In genomic region chr19:4557796-4558569, GRCm38 (mm10) we compare ENCODE assay signal across 9 mouse cellular contexts. TPM values are rescaled to one million over a fixed set of nuclear protein-coding genes. Genes with fewer than 3 reads are reported as not detected.
DNase-seq lines count a peak whose midpoint lies in the region; ATAC-seq lines count a peak whose summit lies in the region.
"Had no signal": no experiment of that assay in that cellular context is flagged by ENCODE, and none has a peak within 500 bp of the region (broad histone marks: within the 10 kb centered on the region; RNA-seq: fewer than 3 reads in every experiment).

No protein-coding gene starts in this region.

- no peaks in the 10 kb centered on the region for H3K36me3 ChIP-seq in embryonic facial prominence, embryonic 10.5 days (replicated peaks)
- H3K36me3 ChIP-seq in midbrain, embryonic 13.5 days, result no peaks in the 10 kb centered on the region

- 54% methylated on average over 8 of the region's 8 CpGs for WGBS in embryonic facial prominence, embryonic 10.5 days
- WGBS in midbrain, embryonic 13.5 days, result 62% methylated on average over 8 of the region's 8 CpGs

- no peaks in the 10 kb centered on the region for H3K27me3 ChIP-seq in embryonic facial prominence, embryonic 10.5 days (replicated peaks; ENCODE audit: low read depth, poor library complexity, severe bottlenecking)
- no peaks in the 10 kb centered on the region for H3K27me3 ChIP-seq in midbrain, embryonic 13.5 days

- H3K27ac ChIP-seq in embryonic facial prominence, embryonic 10.5 days (replicated peaks), result peak overlapping the region; percentile 57
- H3K27ac ChIP-seq in midbrain, embryonic 13.5 days, result peak overlapping the region; percentile 45; the same call in 1 of the 2 replicates

- peaks cover 26% of the 10 kb centered on the region for H3K4me1 ChIP-seq in embryonic facial prominence, embryonic 10.5 days
- peaks cover 22% of the 10 kb centered on the region for H3K4me1 ChIP-seq in midbrain, embryonic 13.5 days (replicated peaks)

- no peak overlapping the region for H3K4me2 ChIP-seq in midbrain, embryonic 13.5 days (replicated peaks)

- H3K9ac ChIP-seq in midbrain, embryonic 13.5 days (replicated peaks), result no peak overlapping the region

- DNase-seq in retina, postnatal 1 day, result peak; percentile 23
- DNase-seq in retina, embryonic 14.5 days (ENCODE audit: low spot score), result no peak
- no peak for DNase-seq in embryonic facial prominence, embryonic 10.5 days (ENCODE audit: low spot score)
- peak; percentile 37 for DNase-seq in heart, postnatal 4 days
- DNase-seq in layer of hippocampus, postnatal 25 days (ENCODE audit: extremely low spot score in 1 of 2, low spot score in 1 of 2), result peak; percentile 17 to 36
- DNase-seq in thymus, postnatal 10 days (ENCODE audit: low spot score in 2 of 2), result no peak
- no peak for DNase-seq in urinary bladder, adult 2 months (ENCODE audit: low spot score)

- no peaks in the 10 kb centered on the region for H3K9me3 ChIP-seq in embryonic facial prominence, embryonic 10.5 days
- no peaks in the 10 kb centered on the region for H3K9me3 ChIP-seq in midbrain, embryonic 13.5 days

- 0 out of 2 replicates have a peak, but pooled peaks have one; percentile 45 for ATAC-seq in midbrain, embryonic 13.5 days

- no peak overlapping the region for H3K4me3 ChIP-seq in embryonic facial prominence, embryonic 10.5 days
- no peak overlapping the region for H3K4me3 ChIP-seq in midbrain, embryonic 13.5 days (replicated peaks)

RNA-seq across cellular contexts. Expression of gene Pcx, which starts 47.7 kb away (rescaled TPM):
- 24.1 and 26.8 TPM in 2 replicates for polyA plus RNA-seq in embryonic facial prominence, embryonic 10.5 days (2016; fragmentation: Nextera tagmentation; extraction: Ambion mirVana)
- 1 to 10 TPM; 6.9 to 8.8 TPM for total RNA-seq in heart, postnatal 4 days (2021)
- 10 to 100 TPM; 66.6 to 70.6 TPM for total RNA-seq in layer of hippocampus, postnatal 25 days (2021)
- 18.7 and 20.7 TPM in 2 replicates for polyA plus RNA-seq in midbrain, embryonic 13.5 days (2015; fragmentation: Nextera tagmentation; extraction: Ambion mirVana)
- polyA plus RNA-seq in urinary bladder, adult 2 months (2012; rRNA removed), result 22.0 and 22.3 TPM in 2 replicates

RNA-seq across cellular contexts. Expression of gene Lrfn4, which starts 57.5 kb away (rescaled TPM):
- polyA plus RNA-seq in embryonic facial prominence, embryonic 10.5 days (2016; fragmentation: Nextera tagmentation; extraction: Ambion mirVana), result 6.8 TPM in 2 replicates
- total RNA-seq in heart, postnatal 4 days (2021), result 10 to 100 TPM; 19.1 to 20.5 TPM
- total RNA-seq in layer of hippocampus, postnatal 25 days (2021), result 10 to 100 TPM; 40.9 to 41.6 TPM
- polyA plus RNA-seq in midbrain, embryonic 13.5 days (2015; fragmentation: Nextera tagmentation; extraction: Ambion mirVana), result 8.8 and 10.1 TPM in 2 replicates
- polyA plus RNA-seq in urinary bladder, adult 2 months (2012; rRNA removed), result 6.7 and 8.2 TPM in 2 replicates

RNA-seq across cellular contexts. Expression of gene 2010003K11Rik, which starts 59.6 kb away (rescaled TPM):
- not detected in 2 replicates for polyA plus RNA-seq in embryonic facial prominence, embryonic 10.5 days (2016; fragmentation: Nextera tagmentation; extraction: Ambion mirVana)
- total RNA-seq in heart, postnatal 4 days (2021), result not detected
- total RNA-seq in layer of hippocampus, postnatal 25 days (2021), result not detected
- not detected in 2 replicates for polyA plus RNA-seq in midbrain, embryonic 13.5 days (2015; fragmentation: Nextera tagmentation; extraction: Ambion mirVana)
- 0.25 and 0.66 TPM in 2 replicates for polyA plus RNA-seq in urinary bladder, adult 2 months (2012; rRNA removed)
- polyA plus RNA-seq: intestine, embryonic 14.5 days had no signal

Comparison
In these comparisons a context has a peak if more than half of its experiments do, and no peak if none do; other contexts are left out.
1. DNase-seq: peak in retina, postnatal 1 day (single experiment), heart, postnatal 4 days (single experiment) and layer of hippocampus, postnatal 25 days (2 of 2); none in retina, embryonic 14.5 days (single experiment), embryonic facial prominence, embryonic 10.5 days (single experiment), thymus, postnatal 10 days (0 of 2) and urinary bladder, adult 2 months (single experiment).